Mouse (Mus musculus) stomach, postnatal 0 days (tissue): ENCODE measurements around the gene Serpina3n.
"Not testable (repeated sequence)": the region's sequence is repeated elsewhere in the genome, so short reads cannot be mapped to it uniquely, and the experiment has no call there.

Source experiments
- CTCF ChIP-seq: IDR thresholded peaks from 2 replicates; pipeline ENCODE4 v1.5.1; 2016; ENCODE audit warnings: antibody characterized with exemption, low read depth, mild to moderate bottlenecking, moderate library complexity
- EP300 ChIP-seq: optimal IDR thresholded peaks from 2 replicates; pipeline ENCODE3; 2016; ENCODE audit warnings: antibody characterized with exemption

DNA sequence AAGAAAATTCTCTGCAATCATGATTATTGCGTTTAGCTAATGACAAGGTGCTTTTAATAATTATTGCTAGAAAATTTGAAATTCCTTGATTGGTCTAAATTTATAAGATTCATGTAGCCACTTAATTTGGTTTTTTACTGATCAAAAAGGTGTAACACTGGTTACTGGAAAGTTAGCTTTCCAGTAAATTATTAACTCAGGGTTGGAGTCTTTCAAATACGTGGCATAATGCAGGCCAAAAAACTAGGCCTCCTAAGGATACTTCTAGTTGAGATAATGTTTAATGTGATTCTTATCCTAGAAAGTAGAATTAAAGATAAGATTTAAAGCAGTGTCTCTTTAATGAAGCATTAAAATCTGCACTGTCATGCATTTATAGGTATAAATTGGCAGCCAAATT, 28.2 kb upstream of the Serpina3n start:
- not testable (repeated sequence) for TF ChIP-seq CTCF, EP300
